Mouse (Mus musculus) retina, postnatal 1 day (tissue): ENCODE measurements at regions not wholly inside any gene's neighbourhood (a gene's known extent, or its start where the extent isn't known, plus 50 kb on each side); places are given as distances from the start of the nearest gene placed in this dataset.

Experiments
- DNase-seq: peaks from one replicate; pipeline ENCODE4 v3.0.0-alpha.2; 2012

DNA sequence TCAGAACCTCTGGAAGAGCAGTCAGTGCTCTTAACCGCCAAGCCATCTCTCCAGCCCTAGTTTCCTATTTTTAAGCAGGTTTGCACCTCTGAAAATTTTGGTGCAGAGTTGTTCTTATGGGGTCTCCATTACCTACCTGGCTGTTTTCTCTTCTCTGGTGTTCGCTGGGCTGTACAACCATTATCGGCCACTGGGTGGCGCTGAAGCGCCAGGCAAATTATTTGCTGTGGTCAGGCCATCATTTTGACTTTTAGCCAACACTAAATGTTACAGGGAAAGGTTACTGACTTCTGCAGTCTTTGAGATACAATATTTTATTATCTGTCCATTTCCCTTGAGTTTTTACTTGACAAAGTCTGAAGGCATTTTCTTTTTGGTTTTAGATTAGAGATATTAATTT is 74.8 kb upstream of the Fam241a start:
- peak; percentile 55 for DNase-seq

DNA sequence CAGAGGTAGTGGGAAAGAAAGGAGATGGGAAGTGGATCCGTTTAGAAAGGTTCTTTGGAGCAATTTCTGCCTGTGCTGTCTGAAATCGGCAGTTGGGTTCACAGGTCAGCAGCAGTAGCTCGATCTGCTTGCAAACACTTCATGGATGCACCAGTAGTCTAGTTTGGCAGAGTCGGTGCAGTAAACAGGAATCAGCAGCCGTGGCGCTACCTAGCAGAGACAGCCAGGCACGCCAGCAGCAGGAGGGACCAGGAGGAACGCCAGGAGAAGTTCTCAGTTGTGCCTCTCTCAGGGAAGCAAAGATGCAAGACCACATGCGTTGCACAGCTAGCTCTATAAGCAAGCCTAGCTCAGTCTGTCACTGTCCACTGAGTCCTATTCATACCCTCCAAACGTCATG is 71.0 kb upstream of the Fam241a start:
- DNase-seq, result no peak

DNA sequence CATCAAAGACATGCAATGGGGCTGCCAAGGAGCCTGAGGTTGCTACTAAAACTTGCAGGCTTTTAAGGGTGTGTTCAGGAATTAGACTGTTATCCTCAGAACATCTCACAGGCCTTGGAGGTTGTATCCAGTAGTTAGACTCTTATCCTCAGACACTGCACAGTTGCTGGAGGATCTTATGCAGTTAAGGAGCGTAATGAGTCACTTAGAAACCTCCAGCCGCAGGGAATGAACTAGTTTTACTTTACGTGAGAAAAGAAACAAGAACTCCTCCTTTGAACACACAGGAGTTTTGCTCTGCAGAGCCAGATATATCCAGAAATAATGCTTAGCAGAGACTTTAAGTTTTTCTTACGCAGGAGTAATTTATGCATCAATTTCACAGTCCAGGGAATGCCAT is 70.1 kb upstream of the Fam241a start:
- no peak for DNase-seq

DNA sequence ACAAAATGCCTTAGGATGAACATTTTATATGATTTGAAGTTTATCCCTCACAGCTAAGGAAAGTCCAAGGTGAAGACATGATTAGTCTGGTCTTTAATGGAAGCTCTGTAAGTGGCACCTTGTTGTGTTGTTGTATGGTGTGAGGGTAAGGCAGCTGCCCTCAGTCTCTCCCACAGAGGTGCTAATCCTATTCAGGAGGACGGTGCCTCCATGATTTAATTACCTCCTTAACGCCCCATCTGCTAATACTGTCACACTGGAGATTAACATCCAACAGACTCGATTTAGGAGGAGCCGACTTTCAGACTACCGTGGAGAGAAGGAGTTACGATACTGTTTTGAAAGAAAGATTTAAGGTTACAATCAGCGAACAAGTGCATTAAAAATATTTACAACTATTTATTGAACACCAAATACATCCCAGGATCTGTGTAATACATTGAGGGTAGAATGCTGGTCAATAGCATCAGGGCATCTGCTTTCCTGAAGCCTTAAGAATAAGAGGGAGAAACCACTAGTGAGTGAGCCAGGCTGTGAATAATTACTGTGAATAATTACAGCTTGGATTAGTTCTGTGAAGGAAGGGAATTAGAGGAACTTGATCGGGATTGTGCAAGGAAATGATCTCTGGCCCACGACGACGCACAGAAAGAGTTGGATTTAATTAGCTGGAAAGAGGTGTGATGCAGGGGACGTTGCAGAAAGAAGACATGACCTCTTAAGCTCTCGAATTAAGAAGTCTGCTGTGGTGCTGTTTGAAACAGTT is 63.0 kb upstream of the Fam241a start:
- DNase-seq, result peak; percentile 71

DNA sequence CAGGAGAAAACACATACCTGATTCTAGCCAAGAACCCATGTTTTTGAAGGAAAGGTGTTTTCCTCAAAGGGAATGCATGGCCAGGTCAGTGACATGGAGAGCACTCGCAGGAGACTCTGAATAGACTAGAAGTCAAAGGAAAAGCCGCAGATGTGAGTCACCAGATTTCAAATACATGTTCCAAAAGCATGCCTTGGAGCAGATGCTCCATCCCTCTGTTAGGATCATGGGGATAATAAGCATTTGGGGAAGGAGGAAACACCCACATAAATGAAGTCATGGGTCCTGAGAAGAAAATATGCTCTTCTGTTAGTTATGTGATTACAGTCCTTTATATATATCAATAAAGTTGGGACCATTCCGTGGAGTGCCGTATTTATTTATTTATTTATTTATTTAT is 58.7 kb upstream of the Fam241a start:
- no peak for DNase-seq

DNA sequence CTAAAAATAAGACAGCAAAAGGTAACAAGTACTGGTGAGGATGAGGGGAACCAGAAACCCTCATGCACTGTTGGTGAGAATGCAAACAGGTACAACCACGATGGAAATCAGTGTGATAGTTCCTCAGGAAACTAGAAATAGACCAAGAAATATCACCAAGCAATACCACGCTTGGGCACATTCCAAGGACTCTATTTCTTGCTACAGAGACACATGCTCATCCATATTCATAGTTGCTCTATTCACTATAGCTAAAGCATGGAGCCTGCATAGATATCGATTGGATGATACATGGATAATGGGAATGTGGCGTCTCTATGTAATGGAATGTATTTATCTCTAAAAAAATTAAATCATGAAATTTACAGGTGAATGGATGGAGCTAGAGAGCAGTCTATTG is 57.5 kb upstream of the Fam241a start:
- DNase-seq, result no peak

DNA sequence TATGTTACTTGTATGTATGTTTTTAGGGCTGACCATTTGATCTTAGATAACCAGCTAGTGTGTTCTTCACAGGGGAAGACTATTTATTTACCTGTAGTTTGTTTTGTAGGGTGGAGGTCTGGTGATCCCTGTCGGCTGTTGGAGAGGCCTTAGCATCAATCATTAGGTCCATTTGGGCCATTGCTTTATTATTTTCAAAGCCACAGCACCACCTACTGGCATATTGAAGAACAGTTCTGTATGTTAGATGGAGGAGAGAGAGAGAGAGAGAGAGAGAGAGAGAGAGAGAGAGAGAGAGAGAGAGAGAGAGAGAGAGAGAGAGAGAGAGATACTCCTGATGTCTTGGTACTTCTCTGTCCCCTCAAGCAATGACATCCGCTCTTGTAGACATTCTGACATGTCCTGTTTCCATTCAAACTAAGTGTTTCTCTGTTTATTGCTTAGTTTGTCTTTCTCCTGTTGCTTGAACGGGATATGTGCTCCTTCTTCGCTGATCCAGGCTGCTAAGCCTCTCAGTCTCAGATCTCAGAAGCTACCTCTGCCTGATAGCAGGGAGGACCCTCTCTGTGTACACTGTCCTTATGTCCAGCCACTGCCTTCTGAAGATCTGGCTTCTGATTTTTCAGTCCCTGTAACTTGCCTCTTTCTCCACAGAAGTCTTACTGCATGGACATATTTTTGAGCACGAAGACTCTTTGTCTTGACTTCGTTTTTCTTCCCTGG is 52.9 kb upstream of the Fam241a start:
- peak; percentile 92 for DNase-seq

DNA sequence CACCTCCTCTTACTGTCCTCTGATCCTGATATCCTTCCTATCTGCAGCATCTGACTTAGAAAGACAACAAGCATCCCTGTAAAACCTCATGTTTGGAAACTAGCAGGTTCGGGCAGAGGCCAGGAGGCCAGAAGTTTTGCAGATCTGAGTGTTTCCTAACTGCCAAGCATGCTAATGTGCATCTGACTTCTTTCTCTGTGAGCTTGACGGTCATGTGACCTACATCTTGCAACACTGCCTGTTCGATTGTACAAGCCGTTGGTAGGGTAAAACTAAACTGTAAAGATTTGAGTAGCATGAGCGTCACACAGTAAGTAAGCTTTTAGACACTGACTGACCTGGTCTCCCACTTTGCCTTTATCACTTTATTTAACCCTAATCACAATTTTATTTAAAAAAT is 52.2 kb upstream of the Fam241a start:
- no peak for DNase-seq
